ENCODE assay signal across 11 mouse cellular contexts in the genomic region with DNA sequence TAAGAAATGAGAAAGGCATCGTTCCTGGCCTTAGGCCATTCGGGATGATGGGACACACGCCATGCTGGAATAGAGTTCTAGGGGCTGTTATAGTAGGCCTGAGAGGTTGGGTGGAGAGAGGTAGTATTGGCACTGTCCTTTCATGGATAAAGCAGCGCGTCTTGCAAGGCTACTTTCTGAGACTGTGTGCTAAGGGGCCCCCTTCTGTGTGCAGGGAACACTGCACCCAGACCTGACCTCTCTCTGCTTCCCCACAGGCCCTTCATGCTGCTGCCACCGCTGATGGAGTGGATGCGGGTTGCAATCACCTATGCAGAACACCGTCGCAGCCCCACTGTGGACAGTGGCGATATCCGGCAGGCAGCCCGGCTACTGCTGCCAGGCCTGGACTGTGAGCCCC.
DNase-seq lines count a peak whose midpoint lies in the region; ATAC-seq lines count a peak whose summit lies in the region.
"Had no signal": no experiment of that assay in that cellular context is flagged by ENCODE, and none has a peak within 500 bp of the region (broad histone marks: within the 10 kb centered on the region; RNA-seq: fewer than 3 reads in every experiment).

No protein-coding gene starts in this region.

- H3K4me3 ChIP-seq in hindbrain, embryonic 13.5 days: no peak overlapping the region
- no peak overlapping the region for H3K4me3 ChIP-seq in hindbrain, embryonic 10.5 days
- H3K4me3 ChIP-seq in midbrain, embryonic 13.5 days (replicated peaks): no peak overlapping the region
- H3K4me3 ChIP-seq: kidney, embryonic 15.5 days; midbrain, embryonic 12.5 days had no signal

- no peak for DNase-seq in hindbrain, embryonic 10.5 days (ENCODE audit: low spot score)
- DNase-seq in A20 (ENCODE audit: low read depth, low spot score): peak; percentile 42
- no peak for DNase-seq in left cerebral cortex, postnatal 4 days
- no peak for DNase-seq in layer of hippocampus, adult 11-12 months (ENCODE audit: low spot score)
- DNase-seq: right cerebral cortex, postnatal 14 days had no signal

- H3K9ac ChIP-seq in hindbrain, embryonic 13.5 days: no peak overlapping the region
- no peak overlapping the region for H3K9ac ChIP-seq in midbrain, embryonic 13.5 days (replicated peaks)
- H3K9ac ChIP-seq: kidney, embryonic 15.5 days; midbrain, embryonic 12.5 days had no signal

- H3K27ac ChIP-seq in hindbrain, embryonic 13.5 days: no peak overlapping the region
- H3K27ac ChIP-seq in hindbrain, embryonic 10.5 days: no peak overlapping the region
- H3K27ac ChIP-seq in midbrain, embryonic 13.5 days: no peak overlapping the region
- H3K27ac ChIP-seq: kidney, embryonic 15.5 days; midbrain, embryonic 12.5 days had no signal

- H3K9me3 ChIP-seq in hindbrain, embryonic 13.5 days: no peaks in the 10 kb centered on the region
- H3K9me3 ChIP-seq in hindbrain, embryonic 10.5 days: no peaks in the 10 kb centered on the region
- H3K9me3 ChIP-seq in midbrain, embryonic 13.5 days: no peaks in the 10 kb centered on the region
- H3K9me3 ChIP-seq: kidney, embryonic 15.5 days; midbrain, embryonic 12.5 days had no signal

- peak; percentile 15; the same call in 1 of the 2 replicates for ATAC-seq in hindbrain, embryonic 13.5 days (ENCODE audit: low FRiP score)
- ATAC-seq in CD4-positive, CD25-positive, alpha-beta regulatory T cell, adult 4 months: peak; percentile 22
- ATAC-seq in midbrain, embryonic 13.5 days: peak; percentile 50
- ATAC-seq: Patski had no signal

- WGBS in hindbrain, embryonic 13.5 days: 75% methylated on average over 12 of the region's 12 CpGs
- WGBS in hindbrain, embryonic 10.5 days: 85% methylated on average over 12 of the region's 12 CpGs
- 79% methylated on average over 12 of the region's 12 CpGs for WGBS in midbrain, embryonic 13.5 days

- no peaks in the 10 kb centered on the region for H3K27me3 ChIP-seq in hindbrain, embryonic 13.5 days
- H3K27me3 ChIP-seq in hindbrain, embryonic 10.5 days (ENCODE audit: insufficient read depth, poor library complexity, severe bottlenecking): no peaks in the 10 kb centered on the region
- no peaks in the 10 kb centered on the region for H3K27me3 ChIP-seq in midbrain, embryonic 13.5 days
- H3K27me3 ChIP-seq: kidney, embryonic 15.5 days; midbrain, embryonic 12.5 days; Patski had no signal

- intact Hi-C loops in left cerebral cortex, postnatal 4 days (cut with DNase I): no loop called here

- no peak overlapping the region for H3K4me2 ChIP-seq in hindbrain, embryonic 13.5 days
- no peak overlapping the region for H3K4me2 ChIP-seq in midbrain, embryonic 13.5 days (replicated peaks)
- H3K4me2 ChIP-seq: kidney, embryonic 15.5 days; midbrain, embryonic 12.5 days had no signal

- H3K36me3 ChIP-seq in hindbrain, embryonic 13.5 days: peaks cover 18% of the 10 kb centered on the region
- peaks cover 30% of the 10 kb centered on the region for H3K36me3 ChIP-seq in hindbrain, embryonic 10.5 days
- peaks cover 33% of the 10 kb centered on the region for H3K36me3 ChIP-seq in midbrain, embryonic 13.5 days

- peaks cover 23% of the 10 kb centered on the region for H3K4me1 ChIP-seq in hindbrain, embryonic 13.5 days (replicated peaks)
- H3K4me1 ChIP-seq in hindbrain, embryonic 10.5 days (replicated peaks): peaks cover 11% of the 10 kb centered on the region
- 0 out of 2 replicates have a peak, but pooled peaks cover 10% of the 10 kb centered on the region for H3K4me1 ChIP-seq in midbrain, embryonic 13.5 days (replicated peaks)
- H3K4me1 ChIP-seq: midbrain, embryonic 12.5 days had no signal
